Mouse (Mus musculus) kidney, postnatal 0 days (tissue): ENCODE measurements around the gene Exosc2. TPM values are rescaled to one million over a fixed set of nuclear protein-coding genes. Genes with fewer than 3 reads are reported as not detected.

Source experiments
- ATAC-seq: fragments of 200-750 bp; cut with Nextera tagmentation; replicated peaks from 2 replicates; pipeline ENCODE4 v1.8.0; 2017; ENCODE audit warnings: low read depth, moderate number of reproducible peaks, moderate TSS enrichment, moderate library complexity; ENCODE audit not compliant: low FRiP score
- DNase-seq: peaks from one replicate; pipeline ENCODE4 v3.0.0-alpha.2; 2016; ENCODE audit warnings: low spot score
- H3K27ac ChIP-seq: fragments of 300-500 bp; sonication (generic); 2 replicates; pipeline ENCODE4 v1.5.1; 2014; ENCODE audit warnings: mild to moderate bottlenecking
- H3K27me3 ChIP-seq: fragments of 300-500 bp; sonication (generic); 2 replicates; pipeline ENCODE4 v1.6.1; 2014; ENCODE audit warnings: low read length, mixed read lengths; ENCODE audit not compliant: insufficient read depth
- H3K36me3 ChIP-seq: fragments of 300-500 bp; sonication (generic); 2 replicates; pipeline ENCODE4 v1.6.1; 2014; ENCODE audit warnings: low read length, mixed read lengths; ENCODE audit not compliant: insufficient read depth
- H3K4me1 ChIP-seq: fragments of 300-500 bp; sonication (generic); replicated peaks from 2 replicates; pipeline ENCODE4 v1.6.1; 2014; ENCODE audit warnings: antibody characterized with exemption, low read length, mixed read lengths; ENCODE audit not compliant: insufficient read depth
- H3K4me2 ChIP-seq: fragments of 300-500 bp; sonication (generic); 2 replicates; pipeline ENCODE4 v1.6.1; 2014; ENCODE audit warnings: mild to moderate bottlenecking, low read length, moderate library complexity, mixed read lengths
- H3K4me3 ChIP-seq: fragments of 300-500 bp; sonication (generic); replicated peaks from 2 replicates; pipeline ENCODE4 v1.5.1; 2014; ENCODE audit warnings: low read depth, low read length
- H3K9ac ChIP-seq: fragments of 300-500 bp; sonication (generic); 2 replicates; pipeline ENCODE4 v1.6.1; 2014; ENCODE audit warnings: low read depth, low read length
- H3K9me3 ChIP-seq: fragments of 300-500 bp; sonication (generic); replicated peaks from 2 replicates; pipeline ENCODE4 v1.6.1; 2016; ENCODE audit warnings: low read length, inconsistent platforms, mixed read lengths
- CTCF ChIP-seq: IDR thresholded peaks from 2 replicates; pipeline ENCODE4 v1.5.1; 2016; ENCODE audit warnings: antibody characterized with exemption, low read depth, mild to moderate bottlenecking, moderate library complexity
- WGBS: fragments of 180-500 bp; shearing (Covaris S2); extraction: QIAGEN DNeasy Blood & Tissue Kit; methylation state at CpG from one replicate; pipeline ENCODE4 v1.1.7; 2014; 5-methylcytosine and 5-hydroxymethylcytosine counted together
- polyA plus RNA-seq: library from polyadenylated mRNA; unstranded; fragments of >200 nt; fragmentation: Nextera tagmentation; extraction: Ambion mirVana; gene quantifications from 2 replicates; pipeline ENCODE4 v1.2.1, GENCODE M21; 2015

Exosc2 gene
- polyA plus RNA-seq, 1 experiment from 2014 or later, result 35.9 TPM

DNA sequence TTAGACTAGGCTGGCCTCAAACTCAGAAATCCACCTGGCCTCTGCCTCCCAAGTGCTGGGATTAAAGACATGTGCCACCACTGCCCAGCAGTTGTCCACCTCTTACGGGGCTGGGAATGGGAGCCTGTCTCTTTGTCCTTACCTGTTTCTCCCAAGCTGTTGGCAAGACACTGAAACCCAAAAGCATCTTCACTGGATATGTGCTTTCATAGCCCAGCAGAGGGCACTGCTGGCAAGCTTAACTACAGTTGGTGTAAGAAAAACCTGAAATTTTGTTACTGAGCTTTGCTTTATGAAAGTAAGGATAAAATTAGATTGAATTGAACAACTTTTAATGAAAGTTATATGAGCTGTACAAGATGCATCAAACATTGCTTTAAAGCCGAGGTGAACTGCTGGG is 13.2 kb downstream of the Exosc2 start:
- Histone ChIP-seq H3K27ac (no peak overlapping the region), H3K4me1 (no peaks in the 10 kb centered on the region; the same call in 1 of the 2 replicates), H3K36me3 (peaks cover 14% of the 10 kb centered on the region), H3K4me3 (no peak overlapping the region), H3K4me2 (no peak overlapping the region), H3K9ac (no peak overlapping the region), H3K9me3 (no peaks in the 10 kb centered on the region), H3K27me3 (no peaks in the 10 kb centered on the region)
- DNase-seq, result peak; percentile 81
- TF ChIP-seq CTCF, result peak; percentile 84
- ATAC-seq, result no peak
- 32% methylated on average over 2 of the region's 2 CpGs for WGBS

DNA sequence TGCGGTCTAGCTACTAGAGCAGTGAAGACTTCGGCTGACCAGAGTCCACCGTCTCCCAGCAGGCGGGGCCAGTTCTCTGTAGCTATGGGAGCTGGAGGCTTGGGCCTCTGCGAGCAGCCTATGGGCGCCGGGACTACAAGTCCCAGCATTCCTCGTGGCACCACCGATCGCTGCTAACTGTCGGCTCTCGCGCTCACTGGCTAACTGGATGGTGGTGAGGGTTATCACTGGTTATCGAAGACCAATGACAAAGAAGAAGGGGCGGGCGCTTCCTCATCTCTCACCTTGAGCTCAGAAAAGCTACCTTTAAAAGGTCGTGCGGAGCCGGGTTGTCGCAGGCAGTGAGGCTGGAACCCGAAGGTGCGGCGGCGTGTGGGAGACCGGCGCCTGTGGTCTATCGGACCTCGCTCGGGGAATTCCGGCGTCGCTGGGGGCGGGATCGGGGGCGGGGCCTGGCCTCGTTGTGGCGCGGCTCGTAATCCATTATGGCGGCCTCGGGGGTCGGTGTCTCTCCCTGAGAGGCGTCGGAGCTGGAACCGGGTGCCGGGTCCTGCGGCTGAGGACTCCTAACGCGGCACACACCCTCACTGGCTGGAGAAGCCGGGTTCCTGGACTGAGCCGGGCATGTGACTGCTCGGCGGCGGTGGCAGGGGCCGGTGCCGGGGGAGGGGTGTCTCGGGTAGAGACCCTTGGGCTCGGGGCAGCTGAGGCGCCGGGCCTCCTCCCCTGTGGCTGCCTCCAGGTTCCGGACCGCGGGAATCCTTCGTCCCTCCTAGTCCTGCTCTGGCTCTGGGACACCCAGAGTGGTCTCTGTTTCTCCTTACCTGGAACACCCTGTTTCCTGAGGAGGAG is 17.8 kb downstream of the Exosc2 start, which contains the start of gene Abl1:
Gene Abl1, plus strand, starts transcription at position 303 of the 852 bp plus-strand sequence.
- H3K9ac ChIP-seq, result peak within 1 kb of the TSS; percentile 93
- H3K27ac ChIP-seq, result peak within 1 kb of the TSS; percentile 90
- H3K4me1 ChIP-seq, result peaks cover 6% of the 10 kb centered on the region; the same call in 1 of the 2 replicates
- ATAC-seq (peak; percentile 99), DNase-seq (peak; percentile 99)
- H3K4me3 ChIP-seq, result peak within 1 kb of the TSS; percentile 97
- WGBS, result under 1% methylated on average over 64 of the region's 64 CpGs
- H3K27me3 ChIP-seq, result no peaks in the 10 kb centered on the region
- TF ChIP-seq CTCF, result peak; percentile 62
- no peaks in the 10 kb centered on the region for H3K36me3 ChIP-seq
- no peaks in the 10 kb centered on the region for H3K9me3 ChIP-seq
- H3K4me2 ChIP-seq, result peak within 1 kb of the TSS; percentile 78

DNA sequence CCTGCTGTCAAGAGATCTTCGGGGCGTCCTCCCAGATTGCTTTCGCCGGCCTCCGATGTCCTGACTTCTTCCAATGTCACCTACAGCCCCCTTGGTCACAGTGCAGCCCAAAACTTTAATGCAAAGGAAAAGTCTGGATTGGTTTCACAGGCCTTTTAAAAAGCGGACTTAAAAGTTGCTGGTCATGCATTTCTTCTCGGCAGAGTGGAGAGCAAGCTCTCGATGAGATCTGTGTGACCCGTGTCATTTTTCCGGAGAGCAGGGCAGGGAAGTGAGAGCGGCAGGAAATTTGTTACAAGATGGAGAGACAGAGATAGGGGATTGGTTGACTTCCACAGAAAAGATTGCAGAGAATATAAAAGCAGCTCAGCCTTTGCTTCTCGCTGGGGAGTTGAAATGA is 18.5 kb downstream of the Exosc2 start:
- Histone ChIP-seq H3K4me1 (peaks cover 6% of the 10 kb centered on the region; the same call in 1 of the 2 replicates), H3K27me3 (no peaks in the 10 kb centered on the region), H3K9me3 (no peaks in the 10 kb centered on the region), H3K9ac (peak overlapping the region; percentile 93), H3K36me3 (0 out of 2 replicates have a peak, but pooled peaks cover 1% of the 10 kb centered on the region), H3K4me3 (peak overlapping the region; percentile 97), H3K4me2 (peak overlapping the region; percentile 78), H3K27ac (peak overlapping the region; percentile 90)
- WGBS, result under 1% methylated on average over 12 of the region's 12 CpGs
- no peak for TF ChIP-seq CTCF
- peak; percentile 48 for DNase-seq
- ATAC-seq, result no peak

DNA sequence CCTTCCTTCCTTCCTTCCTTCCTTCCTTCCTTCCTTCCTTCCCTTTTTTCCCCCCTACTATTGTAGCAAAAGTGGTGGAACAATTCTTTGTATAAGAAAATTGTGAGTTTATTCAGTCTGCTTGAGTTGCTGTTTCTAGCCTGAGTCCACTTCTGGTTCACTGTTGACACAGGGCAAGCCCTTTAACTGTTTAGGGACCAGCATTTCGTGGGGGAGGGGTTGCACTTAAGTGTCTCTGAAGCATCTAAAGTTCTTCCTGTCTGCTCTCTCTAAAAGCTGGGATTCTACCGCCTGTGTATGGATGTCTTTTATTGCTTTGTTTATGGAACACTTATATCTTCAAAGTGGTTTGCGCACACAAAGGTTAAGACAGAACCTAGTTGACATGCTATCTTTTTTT is 19.5 kb downstream of the Exosc2 start:
- Histone ChIP-seq H3K27me3 (no peaks in the 10 kb centered on the region), H3K27ac (no peak overlapping the region), H3K4me1 (peaks cover 6% of the 10 kb centered on the region; the same call in 1 of the 2 replicates), H3K9me3 (no peaks in the 10 kb centered on the region), H3K9ac (peak overlapping the region; percentile 93; the same call in 1 of the 2 replicates), H3K4me2 (peak overlapping the region; percentile 78), H3K36me3 (0 out of 2 replicates have a peak, but pooled peaks cover 6% of the 10 kb centered on the region), H3K4me3 (peak overlapping the region; percentile 97)
- DNase-seq (no peak), ATAC-seq (no peak)
- 29% methylated on average over 3 of the region's 3 CpGs for WGBS
- TF ChIP-seq CTCF, result no peak

DNA sequence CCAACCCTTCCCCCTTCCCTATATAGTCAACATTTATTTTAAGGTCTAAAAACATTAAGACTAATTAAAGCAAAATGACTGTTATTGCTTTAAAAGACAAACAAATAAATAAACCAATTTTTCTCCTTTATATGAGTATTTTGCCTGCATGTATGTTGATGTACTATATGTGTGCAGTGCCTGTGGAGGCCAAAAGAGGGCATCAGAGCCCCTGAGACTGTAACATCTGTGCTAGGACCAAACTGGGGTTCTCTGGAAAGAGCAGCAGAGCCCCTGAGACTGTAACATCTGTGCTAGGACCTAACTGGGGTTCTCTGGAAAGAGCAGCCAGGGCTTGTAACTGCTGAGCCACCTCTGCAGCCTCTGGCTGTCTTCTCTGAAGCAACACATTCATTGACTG is 27.7 kb downstream of the Exosc2 start:
- TF ChIP-seq CTCF, result peak; percentile 61
- no peaks in the 10 kb centered on the region for H3K4me1 ChIP-seq
- H3K4me2 ChIP-seq, result no peak overlapping the region
- DNase-seq (peak; percentile 48), ATAC-seq (no peak)
- H3K4me3 ChIP-seq, result no peak overlapping the region
- H3K9ac ChIP-seq, result no peak overlapping the region
- H3K9me3 ChIP-seq, result no peaks in the 10 kb centered on the region
- peaks cover 16% of the 10 kb centered on the region; the same call in 1 of the 2 replicates for H3K36me3 ChIP-seq
- H3K27ac ChIP-seq, result no peak overlapping the region
- H3K27me3 ChIP-seq, result no peaks in the 10 kb centered on the region

DNA sequence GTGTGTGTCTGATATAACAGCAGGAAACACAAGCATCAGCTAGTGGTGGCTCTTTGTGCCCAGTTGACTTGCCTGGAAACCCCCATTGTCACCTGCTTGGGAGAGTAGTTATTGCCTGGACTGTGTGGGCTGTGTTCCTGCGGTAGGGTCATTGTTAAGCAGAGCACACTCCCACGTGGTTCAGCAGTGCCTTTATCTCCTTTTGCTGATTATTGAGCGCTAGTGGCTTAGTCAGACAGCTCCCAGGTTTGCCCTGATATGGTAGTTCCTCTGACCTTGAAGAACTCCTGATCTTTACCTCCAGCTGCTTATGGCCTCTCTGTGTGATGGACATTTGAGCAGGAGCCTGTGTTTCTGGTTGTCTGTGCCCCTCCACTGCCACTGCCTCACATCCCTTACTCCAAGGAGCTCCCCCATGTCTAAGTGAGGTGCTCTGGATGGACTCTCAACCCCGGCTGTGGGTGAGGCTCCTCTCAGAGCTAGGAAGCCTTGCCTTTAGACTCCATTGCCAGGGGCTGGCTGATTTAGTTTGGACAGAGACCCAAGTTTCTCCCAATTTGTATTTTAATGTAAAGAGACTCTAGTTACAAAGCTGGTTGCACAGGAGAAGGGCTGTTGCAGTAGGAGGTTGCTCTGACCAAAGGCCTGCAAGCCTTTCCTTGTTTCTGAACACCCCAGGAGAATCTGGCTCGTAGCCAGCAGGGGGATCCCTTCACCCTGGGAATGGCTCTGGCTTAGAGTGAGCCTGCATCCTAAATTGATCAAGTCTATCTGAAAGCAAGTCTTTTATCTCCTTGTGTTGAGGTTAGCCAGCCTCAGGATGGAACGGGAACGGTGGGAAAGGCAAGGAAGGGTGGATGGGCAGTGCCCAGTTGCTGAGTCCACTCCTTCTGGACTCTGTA is 30.3 kb downstream of the Exosc2 start:
- no peaks in the 10 kb centered on the region for H3K9me3 ChIP-seq
- no peak overlapping the region for H3K4me3 ChIP-seq
- no peaks in the 10 kb centered on the region for H3K4me1 ChIP-seq
- no peak overlapping the region for H3K9ac ChIP-seq
- H3K36me3 ChIP-seq, result peaks cover 6% of the 10 kb centered on the region; the same call in 1 of the 2 replicates
- no peak for DNase-seq
- H3K27ac ChIP-seq, result no peak overlapping the region
- ATAC-seq, result no peak
- peak; percentile 58 for TF ChIP-seq CTCF
- 44% methylated on average over 7 of the region's 7 CpGs for WGBS
- no peak overlapping the region for H3K4me2 ChIP-seq
- no peaks in the 10 kb centered on the region for H3K27me3 ChIP-seq
